Mouse (Mus musculus): Measurements from ENCODE around the gene Ptpn13.

The Ptpn13 gene

DNA sequence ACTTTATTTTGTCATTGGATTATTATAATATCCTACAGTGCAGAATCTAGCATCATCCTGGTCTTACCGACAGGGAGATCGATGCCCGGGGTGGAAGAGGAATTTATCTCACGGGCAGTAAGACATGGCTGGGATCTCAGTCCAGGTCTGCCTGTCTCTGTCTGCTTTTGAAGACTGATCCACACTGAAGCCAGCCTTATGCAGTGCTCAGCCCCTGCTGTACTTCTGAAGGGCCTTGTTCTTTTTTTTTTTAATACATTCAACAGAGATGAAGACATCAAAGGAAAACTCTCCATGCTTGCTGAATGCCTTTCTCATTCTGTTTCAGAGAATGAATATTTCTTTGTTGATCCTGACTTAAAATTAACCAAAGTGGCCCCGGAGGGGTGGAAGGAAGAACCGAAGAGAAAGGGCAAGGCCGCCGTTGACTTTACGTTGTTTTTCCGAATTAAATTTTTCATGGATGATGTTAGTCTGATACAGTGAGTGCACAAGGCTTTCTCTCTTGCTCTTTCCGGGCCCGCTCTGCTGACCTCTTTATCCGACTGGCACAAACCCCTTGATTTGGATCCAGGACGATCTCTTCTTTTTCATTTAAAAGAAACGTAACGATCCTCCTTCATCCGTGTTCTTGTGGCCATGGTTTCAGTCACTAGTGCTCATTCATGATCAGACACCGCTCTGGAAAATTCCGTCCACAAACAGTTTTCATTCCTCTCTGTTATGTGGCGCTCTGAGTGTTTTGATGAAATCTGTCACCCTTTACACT is 101.9 kb downstream of the Ptpn13 start:
- DNase-seq: no peak

- no peak for DNase-seq
Measured at GRCm38 (mm10) chr5:103527437-103527718, 102.4 kb downstream of the Ptpn13 start.

DNA sequence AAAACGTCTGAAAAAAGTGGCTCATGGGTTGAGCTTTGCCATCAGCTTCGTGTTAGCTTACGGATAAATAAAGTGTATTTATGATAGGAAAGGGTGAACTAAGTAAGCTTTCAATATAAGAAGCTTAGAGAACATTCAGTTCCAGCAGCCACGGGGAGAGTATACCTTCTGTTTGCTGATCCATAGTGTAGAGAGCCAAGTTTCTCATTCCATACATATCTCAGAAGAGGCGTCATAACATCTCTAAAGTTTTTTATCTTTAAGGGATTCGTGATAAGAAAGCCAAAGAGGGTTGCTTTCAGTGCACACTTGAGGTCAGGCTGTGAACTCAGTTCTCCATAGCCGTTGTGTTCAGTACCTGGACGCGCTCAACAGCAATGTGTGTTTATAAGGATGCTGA is 105.2 kb downstream of the Ptpn13 start:
- DNase-seq: no peak

DNA sequence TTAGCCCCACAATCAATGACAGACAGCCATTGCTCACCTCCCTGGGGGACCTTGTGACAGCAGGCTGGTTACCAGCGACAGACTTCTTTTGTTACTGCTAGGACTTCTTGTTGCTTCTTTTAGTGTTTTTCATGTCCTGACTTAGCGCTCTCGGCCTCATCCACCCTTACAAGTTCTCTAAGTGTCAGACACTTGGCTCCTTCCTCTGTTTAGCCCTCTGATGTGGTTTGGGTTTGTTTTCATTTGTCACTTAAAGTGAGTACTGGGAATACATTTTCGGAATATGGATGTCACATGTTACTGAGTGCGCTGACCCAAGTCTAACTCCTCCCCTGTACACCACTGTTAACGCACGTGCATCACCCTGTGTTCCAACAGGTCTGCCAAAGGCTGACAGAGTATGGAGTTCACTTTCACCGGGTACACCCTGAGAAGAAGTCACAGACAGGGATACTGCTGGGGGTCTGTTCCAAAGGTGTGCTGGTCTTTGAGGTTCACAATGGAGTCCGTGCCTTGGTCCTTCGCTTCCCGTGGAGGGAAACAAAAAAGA is 107.9 kb downstream of the Ptpn13 start:
- no peak for DNase-seq

GRCm38 (mm10) chr5:103534454-103534853 is 109.5 kb downstream of the Ptpn13 start:
- DNase-seq: peak; percentile 31

DNA sequence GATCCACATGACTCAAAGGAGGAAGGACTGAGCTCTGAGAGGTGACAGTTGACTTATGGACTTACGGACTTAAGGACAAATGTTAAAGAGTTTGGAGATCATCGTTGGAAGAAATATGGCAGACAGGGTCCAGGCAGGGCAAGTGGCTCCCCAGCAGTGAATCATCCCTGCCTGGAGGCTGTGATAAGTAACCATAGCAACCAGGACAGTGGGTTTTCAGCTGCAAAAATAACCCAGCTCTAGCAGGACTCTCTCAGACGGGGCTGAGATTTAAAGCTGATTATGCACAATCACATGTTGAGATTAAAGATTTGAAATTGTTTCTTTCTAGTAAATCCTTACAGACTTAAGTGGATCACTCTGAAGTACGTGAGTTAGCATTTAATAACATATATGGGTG is 112.4 kb downstream of the Ptpn13 start:
- no peak for DNase-seq

GRCm38 (mm10) chr5:103540612-103541011 is 115.6 kb downstream of the Ptpn13 start:
- DNase-seq: no peak

DNA sequence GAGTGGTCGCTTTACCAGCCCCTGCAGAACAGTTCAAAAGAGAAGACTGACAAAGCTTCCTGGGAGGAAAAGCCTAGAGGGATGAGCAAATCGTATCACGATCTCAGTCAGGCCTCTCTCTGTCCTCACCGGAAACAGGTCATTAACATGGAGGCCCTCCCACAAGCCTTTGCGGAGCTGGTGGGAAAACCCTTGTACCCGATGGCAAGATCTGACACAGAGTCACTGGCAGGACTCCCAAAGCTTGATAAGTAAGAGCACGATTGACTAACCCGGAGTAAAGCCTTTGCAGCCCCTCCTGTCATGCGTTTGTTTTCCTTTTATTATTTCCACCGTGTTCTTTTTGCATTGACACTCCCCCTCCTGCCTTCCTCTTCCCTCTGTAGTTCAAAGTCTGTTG is 116.1 kb downstream of the Ptpn13 start:
- DNase-seq: peak; percentile 29

GRCm38 (mm10) chr5:103541542-103541941 is 116.5 kb downstream of the Ptpn13 start:
- DNase-seq: peak; percentile 17

GRCm38 (mm10) chr5:103545381-103546000 is 120.5 kb downstream of the Ptpn13 start:
- DNase-seq: no peak

DNA sequence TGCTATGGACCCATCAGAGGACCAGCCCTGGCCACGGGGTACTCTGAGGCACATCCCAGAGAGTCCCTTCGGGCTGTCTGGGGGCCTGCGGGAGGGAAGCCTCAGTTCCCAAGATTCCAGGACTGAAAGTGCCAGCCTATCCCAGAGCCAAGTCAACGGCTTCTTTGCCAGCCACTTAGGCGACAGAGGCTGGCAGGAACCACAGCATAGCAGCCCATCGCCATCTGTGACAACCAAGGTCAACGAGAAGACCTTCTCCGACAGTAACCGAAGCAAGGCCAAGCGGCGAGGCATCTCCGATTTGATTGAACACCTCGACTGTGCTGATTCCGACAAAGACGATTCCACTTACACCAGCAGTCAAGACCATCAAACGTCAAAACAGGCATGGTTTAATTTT is 129.8 kb downstream of the Ptpn13 start:
- DNase-seq: no peak

DNA sequence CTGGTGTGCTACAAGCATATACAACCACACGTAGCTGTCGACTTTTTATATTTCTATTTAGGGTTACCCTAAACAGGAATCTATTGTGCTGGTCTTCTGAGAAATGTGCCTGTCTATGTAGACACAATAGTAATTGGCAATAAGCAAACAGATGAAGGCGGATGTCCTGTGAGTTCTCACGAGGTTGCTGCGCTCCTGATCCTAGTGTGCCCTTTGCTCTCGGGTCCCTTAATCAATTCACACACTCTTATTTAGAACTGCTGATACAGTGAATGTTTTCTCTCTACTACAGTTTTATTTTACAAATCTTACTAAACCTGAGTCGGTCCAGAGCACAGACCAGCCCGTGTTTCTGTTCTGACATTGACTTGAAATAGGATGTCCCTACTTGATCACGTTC is 135.6 kb downstream of the Ptpn13 start:
- DNase-seq: no peak

GRCm38 (mm10) chr5:103568034-103568433 is 143.0 kb downstream of the Ptpn13 start:
- DNase-seq: no peak

GRCm38 (mm10) chr5:103569446-103569845 is 144.5 kb downstream of the Ptpn13 start:
- no peak for DNase-seq

GRCm38 (mm10) chr5:103579680-103580420 is 154.9 kb downstream of the Ptpn13 start:
- DNase-seq: peak; percentile 41

DNA sequence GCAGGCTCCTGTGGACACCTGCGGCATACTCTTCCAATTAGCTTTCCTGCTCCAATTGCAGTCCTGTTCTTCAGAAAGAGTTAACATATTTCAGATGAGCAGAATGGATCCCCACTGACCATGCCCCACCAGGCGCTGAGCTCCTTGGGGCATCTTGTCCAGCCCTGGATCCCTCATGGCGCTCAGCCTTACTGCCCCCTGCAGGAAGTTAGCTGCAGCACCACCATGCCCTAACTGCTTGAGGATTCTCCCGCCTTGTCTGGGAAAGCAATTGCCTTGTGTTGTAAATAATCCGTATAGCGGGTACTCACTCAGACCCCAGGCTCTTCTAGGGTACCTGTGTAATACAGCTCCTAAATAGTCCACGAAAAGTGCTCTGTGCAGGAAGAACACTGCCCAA is 162.2 kb downstream of the Ptpn13 start:
- no peak for DNase-seq

- DNase-seq: no peak
Measured at GRCm38 (mm10) chr5:103591846-103592245, 166.9 kb downstream of the Ptpn13 start.

- no peak for DNase-seq
Measured at GRCm38 (mm10) chr5:103592706-103593105, 167.7 kb downstream of the Ptpn13 start.

DNA sequence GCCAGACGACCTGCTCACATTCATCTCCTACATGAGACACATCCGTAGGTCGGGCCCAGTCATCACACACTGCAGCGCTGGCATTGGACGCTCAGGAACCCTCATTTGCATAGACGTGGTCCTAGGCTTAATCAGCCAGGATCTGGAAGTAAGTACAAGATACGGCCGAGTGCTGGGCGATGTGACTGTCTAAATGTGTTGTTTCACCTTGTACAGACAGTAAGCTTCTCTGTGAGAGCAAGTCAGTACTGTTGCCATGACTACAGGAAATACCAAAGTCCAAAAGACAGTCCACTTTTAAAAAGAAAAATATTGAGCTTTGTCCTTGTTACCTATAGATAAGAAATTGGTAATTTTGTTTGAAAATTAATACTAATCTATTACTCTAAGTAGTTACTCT is 168.6 kb downstream of the Ptpn13 start:
- no peak for DNase-seq

GRCm38 (mm10) chr5:103595394-103596226 is 170.6 kb downstream of the Ptpn13 start:
- no peak for DNase-seq

DNA sequence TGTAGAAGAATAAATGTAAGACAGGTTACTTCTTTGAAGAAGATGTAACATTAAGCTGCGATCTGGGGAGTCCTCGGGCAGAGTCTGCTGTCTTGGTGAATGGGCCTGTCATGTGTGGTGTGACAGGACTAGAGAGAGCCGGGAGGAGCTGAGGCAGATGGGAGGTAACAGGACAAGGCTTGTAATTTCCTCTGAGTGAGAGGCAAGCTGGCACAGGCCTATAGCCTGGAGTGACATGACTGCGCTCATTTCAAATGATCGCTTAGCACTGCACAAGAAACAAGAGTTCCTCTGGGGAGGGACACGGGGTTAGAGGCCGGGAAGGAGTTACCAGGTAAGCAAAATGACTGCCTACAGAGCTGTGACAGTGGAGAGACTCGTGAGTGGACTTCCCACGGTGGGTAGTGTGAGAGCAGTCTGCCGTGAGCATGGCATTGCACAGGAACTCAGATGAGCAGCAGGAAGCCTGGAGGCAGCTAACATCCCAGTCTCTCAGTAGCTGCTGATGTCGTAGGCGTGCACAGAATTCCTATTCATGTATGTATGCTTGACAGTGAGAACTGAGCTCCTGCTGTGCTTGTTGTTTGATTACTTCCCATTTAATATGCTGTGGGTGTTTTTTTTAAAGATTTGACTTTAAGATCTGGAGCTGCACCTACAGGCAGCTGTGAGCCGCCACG is 171.6 kb downstream of the Ptpn13 start:
- no peak for DNase-seq

- DNase-seq: no peak
Measured at GRCm38 (mm10) chr5:103597604-103598003, 172.6 kb downstream of the Ptpn13 start.

Data from lung, postnatal 10 days (tissue).